Mouse (Mus musculus) heart, postnatal 0 days (tissue): Measurements from ENCODE around the gene Maml2.

Experiments
- CTCF ChIP-seq: IDR thresholded peaks from 2 replicates; pipeline ENCODE4 v1.5.1; 2016; ENCODE audit warnings: antibody characterized with exemption, control low read depth, low read depth
- EP300 ChIP-seq: IDR thresholded peaks from 2 replicates; pipeline ENCODE4 v1.6.1; 2016; ENCODE audit warnings: antibody characterized with exemption, low read depth

- TF ChIP-seq EP300 (no peak), CTCF (no peak)
Observed at GRCm38 (mm10) chr9:13495530-13495929, 197.8 kb downstream of the Maml2 start.
